Mouse (Mus musculus): Measurements from ENCODE around the gene Plcb4.

DNA sequence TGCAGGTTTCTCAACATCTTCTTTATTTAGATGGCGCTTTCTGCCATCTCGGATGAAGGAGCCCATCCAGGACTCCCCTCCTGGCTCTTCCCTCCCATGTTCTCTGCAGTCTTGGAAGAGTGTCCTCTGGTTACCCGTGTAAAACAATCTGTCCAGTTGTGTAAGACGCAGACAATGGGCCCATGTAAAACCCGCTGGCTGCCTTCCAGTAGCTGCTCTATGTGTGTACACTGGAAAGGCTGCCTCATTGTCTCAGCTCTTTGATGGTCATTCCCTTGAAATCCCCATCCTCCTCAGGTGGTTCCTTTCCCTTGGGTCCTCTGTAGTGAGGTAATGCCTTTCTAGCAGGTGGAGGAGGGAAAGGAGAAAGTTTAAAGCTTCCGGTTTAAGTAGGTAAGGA, 216.7 kb downstream of the Plcb4 start:
- no peak for TF ChIP-seq CTCF (IDR thresholded peaks at IDR 0.05; ENCODE audit: low read depth)
- TF ChIP-seq EP300 (optimal IDR thresholded peaks at IDR 0.05): no peak
